Mouse (Mus musculus) limb, embryonic 15.5 days (tissue): ENCODE data around the gene Aamdc. TPM values are rescaled to one million over a fixed set of nuclear protein-coding genes. Genes with fewer than 3 reads are reported as not detected.

Experiments
- polyA plus RNA-seq: library from polyadenylated mRNA; unstranded; fragments of >200 nt; fragmentation: Nextera tagmentation; extraction: Ambion mirVana; gene quantifications from 2 replicates; pipeline ENCODE4 v1.2.1, GENCODE M21; 2015

The Aamdc gene
- polyA plus RNA-seq, 1 experiment from 2014 or later, result 72.2 TPM

Other genes with a start within 250 kb of the Aamdc start
- 1.6 and 2.2 TPM in 2 replicates for gene Usp35, start 247.5 kb downstream of the Aamdc start, polyA plus RNA-seq
- 4.0 and 4.4 TPM in 2 replicates for gene Kctd21, start 247.2 kb downstream of the Aamdc start, polyA plus RNA-seq
- 31.5 and 33.0 TPM in 2 replicates for gene Alg8, start 207.9 kb downstream of the Aamdc start, polyA plus RNA-seq
- gene Ndufc2, start 179.5 kb downstream of the Aamdc start, polyA plus RNA-seq, result 291 and 303 TPM in 2 replicates
- gene Thrsp, start 161.8 kb downstream of the Aamdc start, polyA plus RNA-seq, result 0.91 and 3.5 TPM in 2 replicates
- 3.2 and 3.4 TPM in 2 replicates for gene Kctd14, start 128.2 kb downstream of the Aamdc start, polyA plus RNA-seq
- 40.6 and 43.3 TPM in 2 replicates for gene Ints4, start 98.5 kb downstream of the Aamdc start, polyA plus RNA-seq
- 19.7 and 22.8 TPM in 2 replicates for gene Rsf1, start 392 bp upstream of the Aamdc start, polyA plus RNA-seq
- 175 and 177 TPM in 2 replicates for gene Clns1a, start 117.1 kb upstream of the Aamdc start, polyA plus RNA-seq
- gene Aqp11, start 158.8 kb upstream of the Aamdc start, polyA plus RNA-seq, result 2.5 and 3.6 TPM in 2 replicates
- 16.6 and 19.9 TPM in 2 replicates for gene Pak1, start 209.0 kb upstream of the Aamdc start, polyA plus RNA-seq